Mouse (Mus musculus) frontal cortex, postnatal 10 days (tissue): ENCODE measurements around the gene Msi2.

ENCODE experiments used
- DNase-seq, 2 experiments: peaks; one replicate each; pipeline ENCODE4 v3.0.0; 2022; ENCODE audit warnings: low spot score in 2 of 2, mixed read lengths in 1 of 2

Gene Msi2

DNA sequence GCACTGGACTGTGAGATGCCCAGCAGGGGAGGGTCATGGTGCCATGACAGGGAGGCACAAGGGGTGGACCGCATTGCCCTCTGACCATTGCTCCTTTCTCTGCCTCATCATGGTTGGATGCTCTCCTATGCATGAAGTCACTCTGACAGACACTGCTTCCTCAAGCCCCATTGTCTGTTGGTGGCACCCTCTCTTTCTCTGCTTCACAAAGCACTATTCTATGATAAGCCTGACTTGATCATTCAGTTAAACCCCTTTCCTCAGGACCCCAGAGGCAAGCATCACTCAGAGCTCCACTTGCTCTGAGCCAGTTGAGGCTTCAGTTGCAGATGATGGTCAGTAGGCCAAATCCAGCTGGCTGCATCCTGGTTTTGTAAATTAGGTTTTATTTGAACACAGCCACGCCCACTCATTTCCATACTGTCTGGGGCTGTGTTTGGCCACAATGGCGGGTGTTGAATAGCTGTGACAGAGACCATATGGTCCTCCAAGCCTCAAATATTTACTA, 311.9 kb downstream of the Msi2 start:
- no peak for DNase-seq

DNA sequence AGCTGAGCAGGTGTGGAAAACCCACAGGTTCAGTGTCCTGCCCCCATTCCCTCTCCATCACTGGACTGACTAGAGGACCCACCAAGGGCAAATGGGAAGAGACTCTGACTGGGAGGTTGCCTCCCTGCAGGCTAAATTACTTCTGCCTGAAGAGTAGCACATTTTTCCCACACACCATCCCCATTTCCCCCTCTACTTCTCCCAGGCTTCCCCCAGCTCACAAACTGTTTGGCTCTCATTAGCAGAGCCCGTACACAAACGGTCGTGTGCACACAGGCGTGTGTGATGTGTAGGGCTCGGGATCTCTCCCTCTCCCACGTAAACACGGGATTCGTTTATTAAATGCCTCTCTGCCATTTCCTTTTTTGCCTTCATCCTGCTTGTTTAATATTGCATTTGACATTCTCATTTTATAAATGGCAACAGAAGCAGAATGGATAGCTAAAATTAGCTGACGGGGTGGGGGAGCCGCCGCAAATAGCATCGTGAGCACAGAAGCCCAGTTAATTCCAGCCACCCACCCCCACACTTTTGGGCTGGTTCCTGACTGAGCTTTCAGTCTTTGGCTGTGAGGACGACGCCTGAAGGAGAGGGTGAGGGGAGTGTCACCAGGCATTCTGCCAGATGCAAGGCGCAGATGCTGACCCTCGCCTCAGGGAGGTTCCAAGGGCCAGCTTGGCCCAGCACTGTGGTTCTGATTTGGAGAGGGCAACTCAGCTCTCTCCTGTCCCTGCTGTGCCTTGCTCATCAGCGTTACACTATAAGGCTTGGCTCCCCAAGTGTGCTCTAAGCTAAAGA, 313.3 kb downstream of the Msi2 start:
- peak; percentile 72 for DNase-seq

DNA sequence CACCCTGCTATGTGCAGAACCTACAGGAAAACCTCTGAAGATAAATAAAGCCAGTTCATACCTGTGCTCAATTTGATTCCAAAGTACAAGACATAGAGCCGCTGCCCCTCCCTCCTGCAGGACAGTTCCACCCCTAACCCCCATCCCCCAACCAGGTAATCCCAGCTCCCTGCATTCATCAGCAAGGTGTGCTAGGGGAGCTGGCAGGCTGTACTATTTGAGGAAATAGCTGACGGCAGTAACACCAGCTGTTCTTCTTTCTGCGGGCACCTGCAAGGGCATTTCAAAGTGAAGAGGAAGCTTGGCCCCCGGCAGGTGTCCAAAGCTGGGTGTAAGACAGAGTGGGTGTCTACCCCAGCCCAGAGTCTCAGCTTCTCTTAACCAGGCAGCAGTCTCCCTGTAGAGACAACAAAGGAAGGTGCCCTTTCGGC, 314.1 kb downstream of the Msi2 start:
- no peak for DNase-seq

DNA sequence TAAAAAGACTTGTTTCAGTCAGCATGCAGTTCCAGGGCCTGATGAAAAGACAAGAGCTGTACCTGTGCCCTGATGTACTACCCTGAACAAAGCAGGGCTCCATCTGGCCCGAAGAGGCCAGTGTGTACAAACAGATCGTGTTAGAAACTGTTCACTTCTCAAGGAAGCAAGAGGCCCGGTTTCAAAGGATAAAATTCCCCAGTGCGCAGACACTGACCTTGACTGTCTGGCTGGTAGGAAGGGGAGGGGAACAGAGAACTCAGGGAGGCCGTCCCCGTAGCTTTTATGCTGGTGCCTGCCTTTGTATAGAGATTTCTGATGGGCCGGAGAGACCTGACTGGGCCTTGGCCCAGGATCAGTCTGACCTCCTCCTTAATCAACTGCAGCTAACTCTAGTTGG, 316.0 kb downstream of the Msi2 start:
- no peak for DNase-seq

DNA sequence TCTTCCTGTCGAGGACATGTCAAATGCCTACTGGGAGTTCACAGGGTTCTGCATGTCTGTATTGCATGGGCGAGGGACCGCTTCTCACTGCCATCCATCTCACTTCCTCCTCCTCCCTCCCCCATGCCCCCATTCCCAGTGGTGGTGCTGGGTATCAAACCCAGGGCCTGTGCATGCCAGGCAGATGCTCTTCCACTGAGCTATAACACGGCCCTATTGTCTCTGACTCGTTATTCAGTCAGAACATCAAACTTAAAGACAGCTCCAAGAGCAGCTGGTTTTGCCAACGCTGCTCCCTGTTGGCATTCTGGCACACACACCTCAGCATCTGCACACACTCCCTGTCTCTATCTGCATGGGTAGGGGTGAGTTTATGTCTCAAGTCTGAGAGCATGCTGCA, 317.0 kb downstream of the Msi2 start:
- no peak for DNase-seq

DNA sequence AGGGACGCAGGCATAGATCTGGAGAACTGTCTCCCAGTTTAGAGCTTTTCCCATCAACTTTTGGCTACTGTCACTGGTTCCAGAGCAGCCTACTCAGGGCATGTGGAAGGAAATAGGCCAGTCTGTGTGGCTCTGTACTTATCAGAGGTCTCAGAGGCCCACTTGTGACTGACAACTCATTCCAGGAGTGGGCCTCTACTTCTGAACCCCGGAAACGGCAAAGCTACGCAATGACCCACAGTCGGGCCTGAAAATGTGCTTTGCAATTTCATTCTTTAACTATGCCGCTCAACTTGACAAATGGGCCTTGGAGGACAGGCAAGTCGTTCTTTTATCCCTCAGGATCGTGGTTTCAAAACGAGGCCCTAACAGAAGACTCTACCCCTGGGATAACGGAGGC, 317.4 kb downstream of the Msi2 start:
- no peak for DNase-seq

DNA sequence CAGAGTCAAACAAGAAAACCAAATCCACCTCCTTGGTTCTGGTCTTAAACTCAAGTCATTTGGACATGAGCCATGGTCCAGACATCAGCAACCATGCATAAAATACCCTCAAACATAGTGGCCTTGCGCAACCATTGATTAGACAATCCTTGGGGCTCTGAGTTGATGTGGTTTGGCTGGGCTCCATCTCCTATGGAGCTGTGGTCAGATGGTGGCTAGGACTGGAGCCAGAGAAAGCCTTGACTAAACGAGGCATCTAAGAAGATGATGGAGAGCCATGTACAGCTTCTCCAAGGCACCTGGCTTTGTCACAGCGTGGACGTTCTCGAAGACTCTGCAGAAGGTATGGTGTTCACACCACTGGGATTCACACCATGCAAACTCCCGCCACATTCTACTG, 318.1 kb downstream of the Msi2 start:
- no peak for DNase-seq

DNA sequence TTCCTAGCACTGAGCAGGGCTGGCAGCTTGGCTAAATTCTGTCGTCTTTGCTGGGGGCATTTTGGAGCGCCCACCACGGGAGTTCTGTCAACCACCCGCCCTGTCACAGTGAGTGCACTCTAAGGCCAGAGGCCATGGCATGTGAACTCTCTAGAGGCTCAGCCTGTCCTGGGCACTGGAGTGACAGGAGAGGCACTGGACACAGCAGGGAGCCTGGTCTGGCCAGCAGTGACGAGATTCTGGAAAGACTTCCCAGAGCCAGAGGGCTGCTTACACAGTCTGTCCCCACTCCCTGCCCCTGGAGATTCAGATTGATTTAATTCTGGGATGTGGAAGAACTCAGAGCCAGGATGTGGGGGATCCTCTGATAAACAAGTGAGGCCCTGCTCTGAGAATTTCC, 318.9 kb downstream of the Msi2 start:
- no peak for DNase-seq

DNA sequence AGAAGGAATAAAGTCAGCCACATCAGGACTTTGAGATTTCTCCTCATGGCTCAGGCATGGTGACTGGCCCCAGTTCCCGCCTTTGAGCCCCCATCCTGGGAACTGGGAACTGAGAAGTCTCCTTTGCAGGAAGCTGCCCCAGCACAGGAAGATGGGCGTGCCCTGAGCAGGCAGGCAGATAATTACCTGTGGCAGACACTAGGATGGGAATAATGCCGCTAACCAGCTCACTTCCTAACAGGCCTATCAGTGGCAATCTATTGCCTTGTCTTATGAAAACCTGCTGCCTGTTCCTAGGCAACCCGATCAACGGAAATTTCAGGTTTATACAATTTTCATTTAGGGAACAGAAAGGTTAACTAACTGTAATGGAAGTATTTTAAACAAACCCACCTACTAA, 319.3 kb downstream of the Msi2 start:
- DNase-seq = no peak

DNA sequence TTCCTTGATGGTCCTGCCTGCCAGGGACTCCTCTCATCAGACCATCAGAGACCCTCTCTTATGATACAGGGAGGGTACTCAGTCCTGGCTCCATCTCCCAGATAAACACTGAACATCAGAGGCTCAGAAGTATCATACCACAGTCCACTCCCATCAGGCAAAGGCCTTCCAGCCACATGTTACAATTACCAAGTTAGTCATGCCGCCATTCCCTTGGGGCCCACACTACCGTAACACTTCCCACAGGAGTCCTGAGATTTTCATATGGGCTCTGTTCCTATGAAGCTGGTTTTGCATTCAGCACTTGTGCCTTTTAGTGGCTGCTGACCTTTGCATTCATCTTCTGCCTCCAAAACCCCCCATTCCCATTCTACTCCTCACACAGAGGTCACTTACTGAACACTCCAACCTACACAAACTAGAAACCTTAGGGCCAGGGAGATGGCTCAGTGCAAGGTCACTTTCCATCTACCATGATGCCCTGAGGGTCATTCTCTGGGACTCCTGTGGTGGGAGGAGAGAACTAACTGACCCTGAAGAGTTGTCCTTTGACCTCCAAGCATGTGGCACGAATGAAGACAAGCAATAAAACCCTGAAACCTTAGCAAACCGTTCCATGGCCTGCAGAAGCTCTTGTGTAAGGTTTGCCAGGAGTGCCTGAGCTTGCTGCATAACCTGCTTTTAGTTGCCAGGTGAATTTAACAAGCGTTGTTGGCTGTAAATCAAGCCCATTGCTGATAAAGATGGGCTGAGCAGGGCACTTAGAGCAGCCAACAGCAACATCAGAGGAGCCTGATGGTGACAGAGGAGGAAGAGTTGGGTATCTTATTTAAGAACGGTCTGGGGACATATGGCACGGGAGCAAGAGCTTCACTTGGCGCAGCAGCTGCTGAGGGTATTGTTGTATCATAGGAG, 323.0 kb downstream of the Msi2 start:
- no peak for DNase-seq

DNA sequence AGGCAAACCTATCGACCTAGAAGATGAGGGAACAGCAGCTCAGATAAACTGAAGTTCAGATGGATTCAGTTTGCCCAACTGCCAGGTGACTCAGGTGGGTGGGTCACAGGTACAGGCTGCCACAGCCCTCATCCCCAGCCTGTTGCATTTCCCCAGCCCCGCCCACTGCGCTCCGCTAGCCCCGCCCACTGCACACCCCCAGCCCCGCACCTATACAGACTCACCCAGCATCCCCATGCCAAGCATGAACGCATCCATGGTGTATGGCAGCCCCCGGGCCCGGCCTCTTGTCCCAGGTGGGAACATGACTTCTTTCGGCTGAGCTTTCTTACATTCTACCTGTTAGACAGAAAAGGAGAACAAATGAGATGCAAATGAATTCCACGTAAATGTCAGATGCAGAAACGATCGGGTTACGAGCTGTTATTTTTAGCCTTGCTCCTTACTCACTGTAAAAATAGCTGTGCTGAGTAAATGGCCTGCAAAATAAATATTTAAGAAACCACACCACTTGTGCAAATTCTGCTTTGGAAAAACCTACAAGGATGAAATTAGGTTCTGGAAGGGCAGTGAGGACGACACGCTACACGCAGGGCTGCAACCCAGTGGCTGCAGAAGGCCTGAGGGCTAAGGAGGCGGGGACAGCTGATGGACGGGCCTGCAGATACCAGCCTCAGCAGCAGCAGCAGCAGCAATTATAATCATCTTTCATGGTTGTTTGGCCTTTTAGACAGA, 323.8 kb downstream of the Msi2 start:
- no peak for DNase-seq

DNA sequence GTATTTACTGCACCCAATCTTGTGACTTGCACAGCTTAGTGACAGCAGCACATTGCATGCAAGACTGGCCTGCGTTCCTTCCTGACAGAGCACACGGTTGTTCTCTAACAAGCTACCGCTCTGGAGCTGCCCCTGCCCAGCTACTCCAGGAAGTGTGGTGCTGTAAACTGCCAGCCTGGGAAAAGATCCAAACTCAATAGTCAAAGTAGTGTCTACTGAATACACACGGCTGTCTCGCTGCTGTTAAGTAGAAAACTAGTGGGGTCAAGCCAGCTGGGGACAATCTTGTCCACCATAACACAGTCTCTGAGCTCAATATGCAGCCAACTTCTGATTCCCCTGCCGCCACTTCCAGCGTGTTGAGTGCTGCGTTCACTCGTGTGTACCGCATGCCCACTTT, 325.6 kb downstream of the Msi2 start:
- no peak for DNase-seq

DNA sequence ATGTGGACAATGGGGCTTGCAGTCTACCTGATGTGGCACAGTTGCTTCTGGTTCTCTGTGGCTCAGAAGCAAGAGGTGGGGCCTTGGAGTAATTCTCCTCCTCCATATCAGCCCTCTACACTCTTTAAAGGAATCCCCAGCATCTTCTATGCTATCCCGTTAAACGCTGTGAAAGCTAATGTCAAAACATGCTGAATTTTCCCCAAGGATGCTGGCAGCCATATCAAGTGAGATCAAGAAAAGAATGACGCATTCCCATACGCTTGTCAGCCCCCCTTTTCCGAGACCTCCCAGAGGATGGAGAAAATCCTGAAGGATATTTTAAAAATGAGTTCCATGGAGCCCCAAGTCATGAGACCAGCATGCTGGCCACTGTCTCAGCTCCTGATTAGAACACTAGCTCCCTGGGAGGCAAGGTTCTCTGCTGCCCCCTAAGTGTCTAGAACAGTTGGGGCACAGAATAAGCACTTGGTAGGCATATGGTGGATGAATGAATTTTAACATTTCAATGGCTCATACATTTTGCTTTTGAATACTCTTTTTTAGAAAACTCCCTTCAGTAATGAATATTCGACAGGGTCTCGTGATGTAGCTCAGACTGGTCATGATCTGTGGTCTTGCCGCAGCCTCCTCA, 327.0 kb downstream of the Msi2 start:
- DNase-seq = no peak

DNA sequence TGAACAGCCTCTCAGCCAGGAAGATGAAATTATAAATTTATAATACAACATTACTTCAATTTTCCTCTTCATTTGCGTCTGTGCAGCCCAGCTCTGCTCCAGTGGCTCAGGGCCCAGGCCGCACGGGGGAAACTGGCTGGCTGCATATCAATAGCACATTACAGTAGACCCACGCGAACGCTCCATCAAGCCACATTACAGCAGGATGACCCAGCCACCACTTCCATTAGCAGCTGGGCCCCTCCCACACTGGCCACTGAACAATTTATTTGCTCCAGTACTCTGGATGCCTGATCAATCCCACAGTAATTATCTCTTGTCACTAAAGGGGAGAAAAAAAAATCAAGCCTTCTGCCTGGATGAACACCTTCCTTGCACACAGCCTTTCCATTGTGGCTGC, 328.8 kb downstream of the Msi2 start:
- DNase-seq = no peak

DNA sequence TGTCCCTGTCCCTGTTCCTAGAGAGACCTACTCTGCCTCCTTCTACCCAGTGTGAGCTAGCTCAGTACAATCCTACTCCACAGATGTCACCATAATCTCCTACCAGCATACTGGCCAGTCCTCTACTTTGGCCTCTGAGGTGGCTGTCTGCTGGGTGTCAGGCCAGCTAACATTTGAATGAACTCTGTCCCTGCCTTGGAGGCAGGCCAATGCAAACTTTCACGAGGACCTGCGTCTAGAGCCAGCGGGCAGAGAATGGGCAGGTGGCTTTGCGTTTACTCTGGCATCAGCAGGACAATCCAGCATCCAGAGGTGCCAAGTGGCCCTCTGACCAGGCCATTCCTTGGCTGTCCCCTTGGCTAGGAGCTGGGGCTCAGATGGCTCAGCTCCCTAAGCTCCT, 331.4 kb downstream of the Msi2 start:
- DNase-seq = no peak

DNA sequence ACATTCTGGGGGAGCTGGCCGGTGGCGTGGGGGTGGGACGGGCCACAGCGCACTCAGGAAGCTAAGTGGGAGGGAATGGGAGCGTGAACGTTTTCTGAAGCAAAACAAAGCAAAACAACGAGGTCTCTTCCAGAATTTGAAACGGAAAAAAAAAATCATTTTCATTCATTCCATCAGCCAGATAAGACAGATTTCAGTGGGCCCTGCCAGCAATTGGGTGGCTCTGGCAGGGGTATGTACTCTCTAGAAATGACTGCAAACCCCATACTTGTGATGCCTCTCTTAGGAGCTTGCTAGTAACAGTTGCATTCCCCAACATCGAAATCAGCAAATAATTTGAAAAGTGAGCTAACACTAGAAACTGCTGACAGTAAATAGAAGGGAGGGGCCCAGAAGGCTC, 335.9 kb downstream of the Msi2 start:
- DNase-seq = no peak

DNA sequence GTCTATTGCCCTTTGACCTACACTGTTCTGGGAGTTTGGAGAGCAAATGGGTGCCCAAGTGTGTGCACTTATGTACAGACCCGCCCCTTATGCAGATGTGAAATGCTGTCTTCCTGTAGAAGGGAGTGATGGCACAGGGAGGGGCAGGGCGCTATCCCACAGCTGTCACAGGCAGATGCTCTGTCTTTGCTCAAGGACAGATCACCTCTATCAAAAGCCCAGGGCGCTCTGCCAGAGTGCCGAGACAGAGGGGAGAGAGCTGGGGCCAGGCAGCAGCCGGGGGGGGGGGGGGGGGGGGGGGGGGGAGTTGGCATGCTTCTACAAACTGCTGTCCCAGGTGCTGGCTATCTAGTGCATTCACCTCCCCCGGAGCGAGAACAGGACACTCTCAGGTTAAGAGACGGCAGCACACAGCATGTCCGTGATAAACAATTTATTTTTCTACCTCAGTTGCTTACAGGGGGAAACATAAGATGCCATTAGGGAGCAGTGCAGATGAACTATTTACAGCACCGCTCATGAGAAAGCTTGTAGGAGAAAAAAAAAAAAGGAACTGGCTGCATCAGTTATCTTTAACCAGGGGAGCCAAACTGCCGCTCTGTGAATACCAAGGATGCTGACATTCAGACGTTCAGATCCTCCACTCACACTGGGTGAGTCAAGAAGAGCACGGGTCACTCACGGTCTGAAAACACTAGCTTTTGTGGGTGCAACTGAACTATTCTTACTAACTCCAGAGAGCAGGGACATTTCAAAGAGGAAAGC, 337.0 kb downstream of the Msi2 start:
- no peak for DNase-seq

DNA sequence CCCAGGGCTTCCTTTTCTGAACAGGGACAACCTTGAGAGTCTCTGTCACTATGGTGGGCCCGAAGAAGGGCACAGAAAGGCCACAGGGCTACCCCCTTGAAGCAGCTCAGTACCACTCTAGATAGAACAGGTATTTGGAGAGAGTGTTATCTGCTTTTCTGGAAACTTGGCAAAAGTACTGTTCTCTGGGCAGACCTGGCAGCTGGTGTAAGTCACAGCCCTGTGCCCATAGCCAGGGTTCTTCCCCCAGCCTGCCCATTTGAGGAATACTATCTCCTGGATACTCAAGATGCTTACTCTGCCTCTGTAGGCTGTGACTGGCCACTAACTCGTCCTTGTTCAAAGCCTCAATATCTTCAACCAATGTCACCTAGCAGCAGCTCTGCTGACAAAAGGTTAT, 338.7 kb downstream of the Msi2 start:
- no peak for DNase-seq

DNA sequence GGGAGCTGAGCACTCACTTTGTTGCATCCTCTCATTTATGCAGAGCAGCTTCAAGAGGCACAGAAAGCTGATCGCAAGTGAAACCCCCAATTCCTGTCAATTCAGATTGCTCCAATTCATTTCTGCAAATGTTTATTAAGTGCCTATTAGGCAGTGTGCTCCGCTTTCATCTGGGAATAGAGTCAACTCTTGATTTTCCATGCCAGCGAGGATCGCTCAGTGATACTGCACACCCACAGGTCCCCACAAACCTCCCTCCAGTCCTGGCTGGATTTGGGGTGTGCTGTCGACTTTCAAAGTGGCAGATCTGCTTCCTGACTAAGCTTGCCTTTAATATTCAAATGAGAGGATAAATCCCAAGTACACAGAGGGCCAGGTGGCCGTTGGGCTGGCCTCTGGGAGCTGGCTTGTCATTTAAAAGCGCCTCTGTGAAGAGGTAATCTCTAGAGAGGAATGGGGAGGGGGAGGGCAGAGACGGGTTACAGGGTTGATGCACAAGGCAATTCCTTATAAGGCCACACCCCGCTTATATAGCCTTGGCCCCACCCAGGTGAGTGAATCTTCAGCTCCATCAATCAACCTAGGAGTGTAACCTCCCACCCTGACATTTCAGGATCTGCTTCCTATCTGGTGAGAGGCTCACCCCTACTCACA, 339.5 kb downstream of the Msi2 start:
- no peak for DNase-seq

DNA sequence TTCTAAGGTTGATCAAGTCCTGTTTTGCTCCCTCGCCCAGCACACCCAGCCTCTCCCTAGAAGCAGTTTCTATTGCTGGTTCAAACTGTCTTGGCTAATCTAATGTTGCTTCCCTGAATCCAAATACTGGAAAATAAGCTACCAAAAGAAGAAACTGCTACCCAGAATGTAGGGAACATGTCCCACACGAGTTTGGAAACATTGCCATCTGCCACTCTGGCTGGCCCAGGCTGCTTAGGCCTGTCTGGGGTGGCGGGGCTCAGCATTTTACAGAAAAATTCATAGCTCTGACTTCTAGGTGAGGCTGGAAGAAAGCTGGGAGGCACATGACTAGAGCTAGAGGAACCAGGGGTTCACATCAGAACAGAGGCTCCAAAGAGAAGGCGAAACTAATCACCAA, 345.7 kb downstream of the Msi2 start:
- DNase-seq = no peak
